Mouse (Mus musculus): ENCODE data around the gene Aicda. TPM values are rescaled to one million over a fixed set of nuclear protein-coding genes. Genes with fewer than 3 reads are reported as not detected.

Gene Aicda
- polyA plus RNA-seq, 2 experiments, result not detected

GRCm38 (mm10) chr6:122606661-122607060 lies 53.1 kb downstream of the Aicda start:
- no peak for TF ChIP-seq CTCF (IDR thresholded peaks at IDR 0.05; ENCODE audit: low read depth)
- TF ChIP-seq EP300 (IDR thresholded peaks at IDR 0.05; ENCODE audit: low read depth), result no peak
- Histone ChIP-seq H3K4me1 (replicated peaks; ENCODE audit: control insufficient read depth in 2 of 2, insufficient read depth in 2 of 2, low read length in 1 of 2) (peaks cover 0 to 9% of the 10 kb centered on the region in 2 experiments; a peak in 2 of 4 replicates), H3K9ac (replicated peaks) (no peak overlapping the region), H3K4me2 (ENCODE audit: low read depth) (no peak overlapping the region), H3K4me3 (ENCODE audit: insufficient read depth in 1 of 2, low read depth in 2 of 2, low read length in 2 of 2) (no peak overlapping the region), H3K9me3 (ENCODE audit: control insufficient read depth, low read length) (no peaks in the 10 kb centered on the region), H3K27me3 (ENCODE audit: control insufficient read depth, insufficient read depth, low read length) (no peaks in the 10 kb centered on the region), H3K27ac (no peak overlapping the region), H3K36me3 (replicated peaks; ENCODE audit: control insufficient read depth, insufficient read depth, low read depth) (no peaks in the 10 kb centered on the region)
- WGBS (ENCODE audit: insufficient replicate concordance), result 83% methylated on average over 11 of the region's 11 CpGs
- DNase-seq (ENCODE audit: low read depth in 3 of 3, low spot score in 3 of 3) (no peak), ATAC-seq (ENCODE audit: insufficient read depth) (no peak)

GRCm38 (mm10) chr6:122607700-122608099 lies 54.1 kb downstream of the Aicda start:
- WGBS (ENCODE audit: insufficient replicate concordance), result 75% methylated on average over 12 of the region's 12 CpGs

DNA sequence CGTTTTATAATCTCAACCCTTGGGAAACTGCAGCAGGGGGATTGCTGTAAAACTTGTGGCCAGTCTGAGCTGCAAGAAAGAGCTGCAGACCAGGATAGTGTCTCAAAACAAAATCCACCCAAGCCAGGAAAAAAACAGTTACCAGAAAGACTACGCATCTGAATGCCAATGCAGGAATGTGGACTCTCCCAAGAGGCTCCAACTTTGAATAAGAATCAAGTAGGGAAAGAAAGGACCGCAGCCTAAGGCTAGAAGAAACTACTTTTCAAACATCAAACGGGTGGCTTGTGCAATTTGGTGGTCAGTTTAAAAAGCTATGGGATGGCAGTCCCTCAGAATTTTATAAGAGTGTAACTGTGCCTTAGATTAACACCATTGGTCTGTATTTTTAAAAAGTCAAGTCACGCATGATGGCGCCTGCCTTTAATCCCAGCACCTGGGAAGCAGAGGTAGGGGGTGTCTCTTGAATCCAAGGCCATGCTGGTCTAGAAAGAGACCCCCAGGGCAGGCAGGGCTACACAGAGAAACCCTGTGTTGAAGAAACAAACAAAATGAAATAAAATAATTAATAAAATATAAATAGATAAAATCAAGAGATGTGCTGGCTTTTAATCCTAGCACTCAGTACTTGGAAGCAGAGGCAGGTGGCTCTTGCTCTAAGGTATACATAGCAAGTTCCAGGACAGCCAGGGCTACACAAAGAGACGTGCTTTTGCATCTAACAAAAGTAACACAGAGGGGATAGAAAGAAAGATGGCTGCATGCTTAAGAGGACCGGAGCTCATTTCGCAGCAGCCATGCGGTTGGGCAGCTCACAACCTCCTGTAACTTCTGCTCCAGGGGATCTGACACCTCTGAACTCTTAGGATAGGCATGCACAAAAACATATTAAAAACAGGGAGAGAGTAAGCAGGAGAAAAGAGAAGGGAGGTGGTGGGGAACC lies 55.1 kb downstream of the Aicda start:
- DNase-seq (ENCODE audit: low read depth in 3 of 3, low spot score in 3 of 3), result no peak
- Histone ChIP-seq H3K36me3 (replicated peaks; ENCODE audit: control insufficient read depth, insufficient read depth, low read depth) (no peaks in the 10 kb centered on the region), H3K4me1 (replicated peaks; ENCODE audit: control insufficient read depth in 2 of 2, insufficient read depth in 2 of 2, low read length in 1 of 2) (peaks cover 0 to 7% of the 10 kb centered on the region in 2 experiments; a peak in 2 of 4 replicates), H3K27ac (no peak overlapping the region), H3K4me3 (ENCODE audit: insufficient read depth in 1 of 2, low read depth in 2 of 2, low read length in 2 of 2) (0 out of 4 replicates have a peak overlapping the region, but pooled peaks of 1 of the 2 experiments have one; percentile 10), H3K4me2 (ENCODE audit: low read depth) (peak overlapping the region; percentile 50), H3K9ac (replicated peaks) (no peak overlapping the region; the same call in 1 of the 2 replicates), H3K9me3 (ENCODE audit: control insufficient read depth, low read length) (no peaks in the 10 kb centered on the region), H3K27me3 (ENCODE audit: control insufficient read depth, insufficient read depth, low read length) (no peaks in the 10 kb centered on the region)
- ATAC-seq (ENCODE audit: insufficient read depth), result no peak
- 60% methylated on average over 10 of the region's 10 CpGs for WGBS (ENCODE audit: insufficient replicate concordance)
- TF ChIP-seq EP300 (IDR thresholded peaks at IDR 0.05; ENCODE audit: low read depth) (no peak), CTCF (IDR thresholded peaks at IDR 0.05; ENCODE audit: low read depth) (no peak)

More at GRCm38 (mm10) chr6:122607700-122608099, 54.1 kb downstream of the Aicda start:
- no peak for ATAC-seq (ENCODE audit: insufficient read depth)
- DNase-seq (ENCODE audit: low read depth in 3 of 3, low spot score in 3 of 3), result no peak
- no peaks in the 10 kb centered on the region for H3K36me3 ChIP-seq (replicated peaks; ENCODE audit: control insufficient read depth, insufficient read depth, low read depth)
- no peak overlapping the region for H3K4me2 ChIP-seq (ENCODE audit: low read depth)
- no peaks in the 10 kb centered on the region for H3K27me3 ChIP-seq (ENCODE audit: control insufficient read depth, insufficient read depth, low read length)
- H3K9ac ChIP-seq (replicated peaks), result no peak overlapping the region
- H3K4me3 ChIP-seq (ENCODE audit: insufficient read depth in 1 of 2, low read depth in 2 of 2, low read length in 2 of 2), result no peak overlapping the region
- no peak overlapping the region for H3K27ac ChIP-seq
- peaks cover 0 to 9% of the 10 kb centered on the region in 2 experiments; a peak in 2 of 4 replicates for H3K4me1 ChIP-seq (replicated peaks; ENCODE audit: control insufficient read depth in 2 of 2, insufficient read depth in 2 of 2, low read length in 1 of 2)
- no peak for TF ChIP-seq CTCF (IDR thresholded peaks at IDR 0.05; ENCODE audit: low read depth)
- TF ChIP-seq EP300 (IDR thresholded peaks at IDR 0.05; ENCODE audit: low read depth), result no peak
- no peaks in the 10 kb centered on the region for H3K9me3 ChIP-seq (ENCODE audit: control insufficient read depth, low read length)

DNA sequence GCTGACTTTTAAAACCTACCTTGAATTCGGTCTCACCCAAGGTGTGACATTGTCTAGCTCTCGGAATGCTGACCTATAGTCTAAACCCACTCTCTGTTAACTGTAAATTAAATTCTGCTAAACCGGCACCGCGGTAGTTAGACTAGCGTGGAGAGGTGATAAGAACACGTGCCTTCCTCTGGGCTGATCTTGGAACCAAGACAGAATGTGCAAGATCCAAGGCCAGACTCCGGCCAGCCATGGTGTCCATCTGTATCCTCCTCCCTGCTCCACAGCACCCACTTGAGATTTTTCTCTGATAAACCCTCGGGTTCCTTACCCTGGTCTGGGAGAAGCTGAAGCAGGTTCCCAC lies 55.8 kb downstream of the Aicda start:
- Histone ChIP-seq H3K4me2 (ENCODE audit: low read depth) (peak overlapping the region; percentile 50), H3K36me3 (replicated peaks; ENCODE audit: control insufficient read depth, insufficient read depth, low read depth) (no peaks in the 10 kb centered on the region), H3K4me3 (ENCODE audit: insufficient read depth in 1 of 2, low read depth in 2 of 2, low read length in 2 of 2) (peak overlapping the region in 1 of 2 experiments; percentile 6; a peak in 1 of 4 replicates), H3K27me3 (ENCODE audit: control insufficient read depth, insufficient read depth, low read length) (no peaks in the 10 kb centered on the region), H3K9me3 (ENCODE audit: control insufficient read depth, low read length) (no peaks in the 10 kb centered on the region), H3K9ac (replicated peaks) (peak overlapping the region; percentile 43), H3K27ac (no peak overlapping the region), H3K4me1 (replicated peaks; ENCODE audit: control insufficient read depth in 2 of 2, insufficient read depth in 2 of 2, low read length in 1 of 2) (peaks cover 0 to 7% of the 10 kb centered on the region in 2 experiments; a peak in 2 of 4 replicates)
- no peak for DNase-seq (ENCODE audit: low read depth in 3 of 3, low spot score in 3 of 3)
- 16% methylated on average over 9 of the region's 9 CpGs for WGBS (ENCODE audit: insufficient replicate concordance)
- ATAC-seq (ENCODE audit: insufficient read depth), result peak; percentile 58; the same call in 1 of the 2 replicates
- TF ChIP-seq CTCF (IDR thresholded peaks at IDR 0.05; ENCODE audit: low read depth) (no peak), EP300 (IDR thresholded peaks at IDR 0.05; ENCODE audit: low read depth) (no peak)

GRCm38 (mm10) chr6:122609771-122610170 lies 56.2 kb downstream of the Aicda start, which contains the start of gene Gdf3:
Gdf3 (minus strand) TSS chr6:122610087.
- H3K4me1 ChIP-seq (replicated peaks; ENCODE audit: control insufficient read depth in 2 of 2, insufficient read depth in 2 of 2, low read length in 1 of 2), result peaks cover 0 to 7% of the 10 kb centered on the region in 2 experiments; a peak in 2 of 4 replicates
- H3K4me2 ChIP-seq (ENCODE audit: low read depth), result peak within 1 kb of the TSS; percentile 50
- peak within 1 kb of the TSS in 1 of 2 experiments; percentile 10; a peak in 1 of 4 replicates for H3K4me3 ChIP-seq (ENCODE audit: insufficient read depth in 1 of 2, low read depth in 2 of 2, low read length in 2 of 2)
- ATAC-seq (ENCODE audit: insufficient read depth) (peak; percentile 74; the same call in 1 of the 2 replicates), DNase-seq (ENCODE audit: low read depth in 3 of 3, low spot score in 3 of 3) (no peak)
- no peaks in the 10 kb centered on the region for H3K36me3 ChIP-seq (replicated peaks; ENCODE audit: control insufficient read depth, insufficient read depth, low read depth)
- H3K27me3 ChIP-seq (ENCODE audit: control insufficient read depth, insufficient read depth, low read length), result no peaks in the 10 kb centered on the region
- WGBS (ENCODE audit: insufficient replicate concordance), result 18% methylated on average over 14 of the region's 14 CpGs
- TF ChIP-seq EP300 (IDR thresholded peaks at IDR 0.05; ENCODE audit: low read depth) (no peak), CTCF (IDR thresholded peaks at IDR 0.05; ENCODE audit: low read depth) (no peak)
- H3K27ac ChIP-seq, result no peak within 1 kb of the TSS
- peak within 1 kb of the TSS; percentile 43 for H3K9ac ChIP-seq (replicated peaks)
- no peaks in the 10 kb centered on the region for H3K9me3 ChIP-seq (ENCODE audit: control insufficient read depth, low read length)

All from liver, embryonic 14.5 days (tissue).